Mouse (Mus musculus) stomach, postnatal 0 days (tissue): ENCODE results near the gene Rpap3. TPM values are rescaled to one million over a fixed set of nuclear protein-coding genes. Genes with fewer than 3 reads are reported as not detected.

Source experiments
- ATAC-seq: fragments of 200-750 bp; cut with Nextera tagmentation; 2 replicates; pipeline ENCODE4 v1.8.0; 2017; ENCODE audit not compliant: low FRiP score, low TSS enrichment
- DNase-seq: peaks from one replicate; pipeline ENCODE4 v3.0.0-alpha.2; 2016; ENCODE audit warnings: low spot score
- H3K27ac ChIP-seq: fragments of 300-500 bp; sonication (generic); replicated peaks from 2 replicates; pipeline ENCODE4 v1.5.1; 2014; ENCODE audit warnings: mild to moderate bottlenecking, control low read depth
- H3K27me3 ChIP-seq: fragments of 300-500 bp; sonication (generic); 2 replicates; pipeline ENCODE4 v1.6.1; 2014; ENCODE audit warnings: low read length; ENCODE audit not compliant: control insufficient read depth, insufficient read depth
- H3K36me3 ChIP-seq: fragments of 300-500 bp; sonication (generic); 2 replicates; pipeline ENCODE4 v1.6.1; 2014; ENCODE audit warnings: low read length, mixed read lengths; ENCODE audit not compliant: control insufficient read depth, insufficient read depth
- H3K4me1 ChIP-seq: fragments of 300-500 bp; sonication (generic); replicated peaks from 2 replicates; pipeline ENCODE4 v1.6.1; 2014; ENCODE audit warnings: antibody characterized with exemption; ENCODE audit not compliant: control insufficient read depth, insufficient read depth
- H3K4me2 ChIP-seq: fragments of 300-500 bp; sonication (generic); replicated peaks from 2 replicates; pipeline ENCODE4 v1.6.1; 2014; ENCODE audit warnings: low read depth, mild to moderate bottlenecking, control low read depth, moderate library complexity
- H3K4me3 ChIP-seq: fragments of 300-500 bp; sonication (generic); 2 replicates; pipeline ENCODE4 v1.5.1; 2014; ENCODE audit warnings: low read depth, low read length, control low read depth
- H3K9ac ChIP-seq: fragments of 300-500 bp; sonication (generic); 2 replicates; pipeline ENCODE4 v1.6.1; 2014; ENCODE audit warnings: mild to moderate bottlenecking, low read length, control low read depth, mixed read lengths
- H3K9me3 ChIP-seq: fragments of 300-500 bp; sonication (generic); 2 replicates; pipeline ENCODE4 v1.6.1; 2016; ENCODE audit warnings: low read length; ENCODE audit not compliant: control insufficient read depth
- CTCF ChIP-seq: IDR thresholded peaks from 2 replicates; pipeline ENCODE4 v1.5.1; 2016; ENCODE audit warnings: antibody characterized with exemption, low read depth, mild to moderate bottlenecking, moderate library complexity
- EP300 ChIP-seq: optimal IDR thresholded peaks from 2 replicates; pipeline ENCODE3; 2016; ENCODE audit warnings: antibody characterized with exemption
- WGBS: fragments of 180-500 bp; shearing (Covaris S2); extraction: QIAGEN DNeasy Blood & Tissue Kit; methylation state at CpG from one replicate; pipeline ENCODE4 v1.1.7; 2014; 5-methylcytosine and 5-hydroxymethylcytosine counted together
- polyA plus RNA-seq: library from polyadenylated mRNA; unstranded; fragments of >200 nt; fragmentation: Nextera tagmentation; extraction: Ambion mirVana; gene quantifications from 2 replicates; pipeline ENCODE4 v1.2.1, GENCODE M21; 2015

Gene Rpap3
- polyA plus RNA-seq, 1 experiment from 2014 or later, result 13.3 TPM

GRCm38 (mm10) chr15:97725198-97725785 is 19.7 kb upstream of the Rpap3 start:
- H3K9ac ChIP-seq, result no peak overlapping the region
- H3K9me3 ChIP-seq, result no peaks in the 10 kb centered on the region
- 79% methylated on average over 6 of the region's 6 CpGs for WGBS
- TF ChIP-seq EP300 (no peak), CTCF (no peak)
- no peak for DNase-seq
- no peak for ATAC-seq
- H3K4me1 ChIP-seq, result no peaks in the 10 kb centered on the region
- H3K27ac ChIP-seq, result peak overlapping the region; percentile 35; the same call in 1 of the 2 replicates
- no peaks in the 10 kb centered on the region for H3K27me3 ChIP-seq
- no peaks in the 10 kb centered on the region for H3K36me3 ChIP-seq
- no peak overlapping the region for H3K4me2 ChIP-seq
- no peak overlapping the region for H3K4me3 ChIP-seq

GRCm38 (mm10) chr15:97724346-97725197 is 18.9 kb upstream of the Rpap3 start:
- Histone ChIP-seq H3K4me3 (no peak overlapping the region), H3K36me3 (no peaks in the 10 kb centered on the region), H3K4me2 (no peak overlapping the region), H3K4me1 (no peaks in the 10 kb centered on the region), H3K27ac (peak overlapping the region; percentile 8; the same call in 1 of the 2 replicates), H3K27me3 (no peaks in the 10 kb centered on the region), H3K9ac (no peak overlapping the region), H3K9me3 (no peaks in the 10 kb centered on the region)
- WGBS, result 70% methylated on average over 17 of the region's 17 CpGs
- ATAC-seq (no peak), DNase-seq (no peak)
- TF ChIP-seq EP300 (peak; percentile 33), CTCF (no peak)

GRCm38 (mm10) chr15:97723536-97724345 is 18.1 kb upstream of the Rpap3 start:
- Histone ChIP-seq H3K36me3 (no peaks in the 10 kb centered on the region), H3K27ac (peak overlapping the region; percentile 8; the same call in 1 of the 2 replicates), H3K27me3 (no peaks in the 10 kb centered on the region), H3K4me3 (no peak overlapping the region), H3K9me3 (no peaks in the 10 kb centered on the region), H3K4me2 (no peak overlapping the region), H3K4me1 (no peaks in the 10 kb centered on the region), H3K9ac (no peak overlapping the region)
- WGBS, result 73% methylated on average over 6 of the region's 6 CpGs
- ATAC-seq (no peak), DNase-seq (no peak)
- TF ChIP-seq EP300 (no peak), CTCF (no peak)

- Histone ChIP-seq H3K36me3 (no peaks in the 10 kb centered on the region), H3K9me3 (no peaks in the 10 kb centered on the region), H3K4me3 (no peak overlapping the region), H3K4me2 (no peak overlapping the region), H3K4me1 (no peaks in the 10 kb centered on the region), H3K9ac (no peak overlapping the region), H3K27me3 (no peaks in the 10 kb centered on the region), H3K27ac (no peak overlapping the region)
- 73% methylated on average over 15 of the region's 15 CpGs for WGBS
- ATAC-seq (no peak), DNase-seq (no peak)
- no peak for TF ChIP-seq EP300
- TF ChIP-seq CTCF, result no peak
These were observed 15.5 kb upstream of the Rpap3 start for GRCm38 (mm10) chr15:97721008-97721701.

- no peaks in the 10 kb centered on the region for H3K4me1 ChIP-seq
- H3K4me3 ChIP-seq, result no peak overlapping the region
- no peak overlapping the region for H3K9ac ChIP-seq
- 60% methylated on average over 12 of the region's 12 CpGs for WGBS
- DNase-seq (no peak), ATAC-seq (no peak)
- H3K27ac ChIP-seq, result no peak overlapping the region; the same call in 1 of the 2 replicates
- no peaks in the 10 kb centered on the region for H3K36me3 ChIP-seq
- H3K9me3 ChIP-seq, result no peaks in the 10 kb centered on the region
- TF ChIP-seq EP300 (no peak), CTCF (no peak)
- H3K4me2 ChIP-seq, result no peak overlapping the region
- no peaks in the 10 kb centered on the region for H3K27me3 ChIP-seq
These were observed 14.5 kb upstream of the Rpap3 start for GRCm38 (mm10) chr15:97720026-97720675.
